Mouse (Mus musculus) liver, embryonic 14.5 days (tissue): ENCODE data around the gene Sipa1.

Experiments used
- CTCF ChIP-seq: IDR thresholded peaks from 2 replicates; pipeline ENCODE4 v1.5.1; 2016; ENCODE audit warnings: antibody characterized with exemption, low read depth, control low read depth
- EP300 ChIP-seq: IDR thresholded peaks from 2 replicates; pipeline ENCODE4 v1.6.1; 2016; ENCODE audit warnings: antibody characterized with exemption, low read depth

DNA sequence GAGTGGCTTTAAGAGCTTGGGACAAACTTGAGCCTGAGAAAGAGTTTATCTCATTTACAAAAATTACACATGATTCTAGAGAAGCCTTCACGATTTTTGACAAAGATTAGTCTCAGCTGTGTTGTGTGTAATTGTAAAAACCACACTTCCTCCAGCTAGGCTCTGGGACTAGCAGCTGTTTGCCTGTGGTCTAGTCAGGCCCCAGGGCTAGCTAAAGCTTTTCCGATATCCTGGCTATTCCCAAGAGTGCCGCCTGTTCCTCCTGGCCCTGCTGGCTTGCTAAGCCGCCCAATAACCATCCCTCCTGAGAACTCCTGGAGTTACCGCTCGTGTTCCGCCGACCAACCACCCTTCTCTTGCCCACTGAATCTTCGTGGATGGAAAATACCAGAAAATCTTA is 31.4 kb downstream of the Sipa1 start:
- TF ChIP-seq CTCF (no peak), EP300 (no peak)
